Mouse (Mus musculus) gastrocnemius, postnatal 36 days (tissue): Measurements from ENCODE around the gene Rapgef3. TPM values are rescaled to one million over a fixed set of nuclear protein-coding genes. Genes with fewer than 3 reads are reported as not detected.

Source experiments
- DNase-seq, 2 experiments: peaks; one replicate each; pipeline ENCODE4 v3.0.0; 2022
- intact Hi-C: fragments of 180-260 bp; cut with DNase I; formaldehyde crosslinking; loops from one replicate; pipeline ENCODE4 v1.15.1; 2025
- total RNA-seq, 2 experiments: library from RNA; stranded (reverse); gene quantifications; 2 replicates each; pipeline ENCODE4 v1.2.3; 2021

The Rapgef3 gene
- total RNA-seq, 2 experiments from 2014 or later = 5.1 to 7.7 TPM

DNA sequence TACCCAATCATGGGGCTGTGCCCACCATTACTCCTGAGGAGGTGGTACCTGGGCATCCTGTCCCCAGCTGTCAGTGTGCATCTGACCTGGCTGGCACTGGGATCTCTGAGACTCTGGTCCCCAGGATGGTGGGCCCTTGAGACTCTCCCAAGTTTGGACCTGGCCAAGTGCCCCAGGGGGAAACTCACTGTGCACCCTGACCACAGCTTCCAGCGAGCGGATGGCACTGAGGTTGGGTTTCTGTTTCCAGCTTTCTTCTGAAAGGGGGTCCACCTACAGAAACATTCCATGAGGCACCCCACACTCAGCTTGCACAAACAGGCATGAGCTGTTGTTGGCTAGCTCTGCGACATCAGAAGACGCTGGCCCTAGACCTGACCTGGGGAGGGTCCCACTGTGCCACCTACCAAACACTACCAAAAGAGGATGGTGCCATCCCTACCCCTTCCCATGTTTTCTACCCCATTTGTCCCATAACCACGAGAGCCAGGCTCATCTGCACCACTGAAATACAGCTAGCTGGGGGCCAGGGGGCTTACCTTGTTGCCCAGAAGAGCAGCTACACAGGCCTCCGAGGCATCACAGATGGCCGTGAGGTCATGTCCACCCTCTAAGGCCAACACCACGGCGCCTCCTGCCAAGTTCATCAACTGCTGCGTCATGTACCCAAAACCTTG, 27.9 kb upstream of the Rapgef3 start:
- intact Hi-C loops = no loop called here
- DNase-seq = no peak

DNA sequence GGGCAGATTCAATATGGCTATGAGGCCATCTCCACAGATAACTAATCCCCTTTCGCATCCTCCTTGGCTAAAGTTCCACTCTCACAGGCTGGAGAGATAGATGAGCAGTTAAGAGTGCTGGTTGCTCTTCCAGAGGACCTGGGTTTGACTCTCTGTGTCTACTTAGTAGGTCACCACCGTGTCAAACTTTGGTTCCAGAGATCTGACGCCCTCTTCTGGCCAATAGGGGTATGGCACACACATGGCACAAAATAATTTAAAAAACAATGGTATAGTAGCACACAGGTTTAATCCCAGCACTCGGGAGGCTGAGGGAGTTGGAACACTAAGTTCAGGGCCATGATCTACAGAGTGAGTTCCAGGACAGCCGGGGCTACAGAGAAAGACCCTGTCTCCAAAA, 26.5 kb upstream of the Rapgef3 start:
- intact Hi-C loops = no loop called here

DNA sequence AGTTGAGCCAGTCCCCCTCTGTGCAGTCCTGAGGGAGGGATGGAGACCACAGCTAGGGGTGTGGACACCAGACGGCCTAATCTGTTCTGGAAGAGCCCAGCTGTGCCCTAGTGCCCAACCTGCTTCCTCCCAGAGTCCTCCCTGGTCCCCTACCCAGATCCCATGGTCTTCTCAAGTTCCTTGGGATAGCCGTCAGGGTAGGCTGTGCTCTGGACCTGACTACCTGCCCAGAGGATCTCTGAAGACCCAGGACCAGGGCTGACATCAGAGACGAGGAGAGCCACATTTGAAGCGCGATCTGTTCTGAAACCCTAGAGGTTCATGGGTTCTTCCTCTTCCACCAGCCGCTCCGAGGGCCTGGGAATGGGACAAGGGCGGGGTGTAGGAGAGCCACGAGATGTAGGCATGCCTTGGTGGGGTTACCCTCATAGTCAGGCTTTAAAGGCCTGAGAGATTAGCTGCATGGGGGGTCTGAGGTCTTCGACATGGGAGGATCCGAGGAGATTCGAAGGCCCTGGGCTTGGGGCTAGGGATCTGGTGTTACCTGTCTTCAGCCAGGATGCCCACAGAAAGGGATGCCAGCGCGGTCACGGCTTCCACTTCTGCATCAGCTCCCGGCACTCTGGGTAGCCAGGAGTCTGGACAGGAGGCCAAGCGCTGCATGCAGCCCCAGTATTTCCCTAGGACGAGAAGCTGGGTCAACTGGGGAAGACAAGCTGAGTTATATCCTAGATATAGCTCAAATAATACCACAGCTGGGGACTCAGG, 25.8 kb upstream of the Rapgef3 start:
- DNase-seq = no peak
- intact Hi-C loops = no loop called here

More for the DNA sequence above, 26.5 kb upstream of the Rapgef3 start:
- no peak for DNase-seq

DNA sequence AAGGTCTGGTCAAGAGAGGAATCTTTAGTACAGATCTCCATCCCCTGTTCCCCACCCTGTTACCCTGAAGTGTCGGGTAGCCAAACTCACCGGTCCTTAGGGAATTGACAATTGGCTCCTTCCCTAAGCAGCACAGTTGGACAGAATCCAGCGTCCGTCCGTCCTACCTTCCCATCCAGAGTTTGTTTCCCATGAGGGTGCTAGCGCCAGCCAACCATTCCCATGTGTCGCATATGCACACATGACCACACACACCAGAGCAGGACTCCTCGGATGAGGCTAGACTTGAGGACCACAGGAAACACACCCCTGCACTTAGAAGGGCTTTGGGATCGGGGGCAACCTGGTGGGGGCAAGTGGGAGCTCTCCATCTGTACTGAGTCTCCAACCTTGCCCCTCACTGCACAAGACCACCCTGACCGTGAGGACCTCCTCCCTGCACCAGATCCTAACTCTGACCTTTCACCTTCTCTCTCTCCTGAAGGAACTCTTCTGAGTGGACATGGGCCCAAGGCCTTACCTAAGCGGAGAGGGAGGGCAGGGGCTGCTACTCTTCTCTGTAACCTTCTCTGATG, 23.4 kb upstream of the Rapgef3 start:
- DNase-seq = no peak
- intact Hi-C loops = no loop called here

DNA sequence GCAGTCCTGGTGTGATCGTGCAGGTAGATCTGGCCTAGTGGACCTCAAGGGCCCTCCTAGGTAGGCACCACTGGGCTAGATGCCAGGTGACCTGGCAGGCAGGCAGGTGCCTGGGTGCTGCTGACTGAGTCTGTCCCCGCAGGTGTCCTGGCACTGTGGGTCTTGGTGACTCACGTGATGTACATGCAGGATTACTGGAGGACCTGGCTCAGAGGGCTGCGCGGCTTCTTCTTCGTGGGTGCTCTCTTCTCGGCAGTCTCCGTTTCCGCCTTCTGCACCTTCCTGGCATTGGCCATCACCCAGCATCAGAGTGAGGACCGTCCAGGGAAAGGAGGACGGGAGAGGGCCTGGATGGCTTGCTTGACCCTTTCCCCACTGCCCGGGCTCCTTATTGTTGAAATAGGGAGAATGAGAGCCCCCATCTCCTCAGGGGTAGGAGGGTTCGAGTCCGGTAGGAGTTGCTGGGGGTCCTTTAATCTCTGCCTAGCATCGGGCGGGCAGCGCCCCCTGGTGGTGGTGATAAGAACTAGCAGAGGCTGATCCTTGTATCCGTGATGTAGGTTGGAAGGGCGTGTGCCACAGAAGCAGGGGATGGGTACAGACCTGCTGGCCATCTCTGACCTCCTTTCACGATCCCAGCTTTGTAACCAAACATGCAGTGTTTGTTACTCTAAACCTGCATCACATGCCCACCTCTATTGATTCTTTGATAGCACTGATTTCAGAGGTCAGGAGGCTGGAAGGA, 22.2 kb upstream of the Rapgef3 start:
- intact Hi-C loops = no loop called here
- no peak for DNase-seq

DNA sequence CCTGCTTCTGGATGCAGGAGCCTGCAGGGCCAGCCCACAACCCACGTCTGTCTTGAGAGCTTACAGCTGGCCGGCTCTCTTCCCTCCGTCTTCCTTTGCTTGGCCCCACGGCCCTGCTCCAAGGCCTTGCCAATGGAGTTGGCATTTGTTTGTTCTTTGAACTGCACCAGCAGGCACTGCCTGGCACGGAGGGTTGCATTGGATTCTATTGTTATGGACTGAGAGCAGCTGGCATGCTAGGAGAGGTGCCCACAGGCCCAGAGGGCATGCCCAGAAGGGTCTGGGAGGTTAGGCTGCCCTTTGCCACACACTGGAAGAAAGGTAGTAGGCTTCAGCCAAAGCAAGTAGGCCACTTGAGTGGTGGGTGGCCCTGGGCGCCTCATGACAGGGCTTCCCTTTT, 21.0 kb upstream of the Rapgef3 start:
- intact Hi-C loops = no loop called here
- no peak for DNase-seq

DNA sequence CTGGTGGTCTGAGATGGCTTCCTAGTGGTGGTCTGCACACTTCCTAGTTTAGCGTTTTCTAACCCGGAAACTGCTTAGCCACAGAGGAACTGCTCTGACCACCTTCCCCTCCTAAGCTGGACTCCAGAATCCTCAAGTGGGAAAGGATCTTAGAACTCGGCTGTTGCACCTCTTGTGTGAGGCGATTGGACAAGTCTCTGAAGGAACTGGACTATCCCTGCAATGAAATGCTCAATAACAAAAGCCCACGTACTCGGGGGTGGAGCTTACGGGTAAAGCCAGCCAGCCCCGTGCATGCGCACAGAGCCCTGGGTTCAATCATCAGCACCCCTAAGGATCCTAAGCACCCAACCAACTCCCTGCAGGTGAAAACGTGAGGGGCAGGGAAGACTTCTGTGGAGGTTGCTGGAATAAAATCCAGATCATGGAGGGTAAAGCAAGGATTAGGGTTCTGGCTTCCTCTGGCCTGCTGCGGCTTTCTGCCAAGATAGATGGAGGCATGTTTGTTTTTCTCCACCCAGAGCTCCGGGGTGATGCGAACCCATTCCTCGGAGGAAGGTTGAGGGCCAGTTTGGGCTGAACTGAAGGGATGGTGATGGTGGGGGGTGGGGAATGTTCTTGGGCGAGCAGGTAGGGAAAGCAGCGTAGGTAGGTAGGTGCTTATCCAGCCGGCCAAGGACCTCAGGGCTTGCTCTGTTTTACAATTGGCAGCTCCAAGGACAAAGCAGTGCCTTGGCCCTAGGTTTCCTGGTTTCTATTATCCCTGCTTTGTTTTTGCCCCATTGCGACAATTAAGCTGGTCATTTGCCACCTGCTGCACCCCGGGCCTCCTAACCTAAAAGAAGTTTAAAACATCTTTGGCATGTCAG, 20.3 kb upstream of the Rapgef3 start:
- no peak for DNase-seq

DNA sequence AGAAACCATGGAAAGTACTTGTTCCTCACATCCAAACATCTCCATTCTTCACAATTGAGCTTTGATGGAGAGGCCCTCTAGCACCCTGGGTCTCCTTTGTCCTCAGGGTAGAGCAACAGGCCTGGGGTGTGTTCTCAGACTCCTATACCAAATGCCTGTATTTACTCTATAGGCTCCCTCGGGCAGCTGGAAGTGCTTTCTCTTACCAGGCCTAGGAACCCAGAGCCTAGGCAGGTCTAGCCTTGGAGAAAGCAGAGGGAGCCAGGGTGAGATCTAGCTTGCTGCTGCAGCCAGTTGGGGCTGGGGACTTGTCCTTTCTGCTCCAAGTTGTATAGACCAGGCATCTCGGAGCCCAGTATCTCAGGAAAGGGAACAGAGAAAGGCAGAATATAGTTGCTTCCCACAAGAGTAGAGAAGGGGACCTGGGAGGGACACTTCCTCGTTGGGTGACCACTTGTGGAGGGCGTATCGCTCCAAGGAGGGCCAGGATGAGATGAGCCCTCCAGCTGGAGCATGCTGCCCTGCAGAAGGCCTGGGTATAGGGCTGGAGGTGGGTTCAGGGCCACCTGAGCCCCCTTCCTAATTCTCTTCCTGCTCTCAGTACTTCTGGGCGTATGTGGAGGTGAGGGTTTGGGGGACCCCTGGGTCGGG, 19.5 kb upstream of the Rapgef3 start:
- no peak for DNase-seq
- intact Hi-C loops = no loop called here

More for the DNA sequence above, 20.3 kb upstream of the Rapgef3 start:
- intact Hi-C loops = no loop called here

DNA sequence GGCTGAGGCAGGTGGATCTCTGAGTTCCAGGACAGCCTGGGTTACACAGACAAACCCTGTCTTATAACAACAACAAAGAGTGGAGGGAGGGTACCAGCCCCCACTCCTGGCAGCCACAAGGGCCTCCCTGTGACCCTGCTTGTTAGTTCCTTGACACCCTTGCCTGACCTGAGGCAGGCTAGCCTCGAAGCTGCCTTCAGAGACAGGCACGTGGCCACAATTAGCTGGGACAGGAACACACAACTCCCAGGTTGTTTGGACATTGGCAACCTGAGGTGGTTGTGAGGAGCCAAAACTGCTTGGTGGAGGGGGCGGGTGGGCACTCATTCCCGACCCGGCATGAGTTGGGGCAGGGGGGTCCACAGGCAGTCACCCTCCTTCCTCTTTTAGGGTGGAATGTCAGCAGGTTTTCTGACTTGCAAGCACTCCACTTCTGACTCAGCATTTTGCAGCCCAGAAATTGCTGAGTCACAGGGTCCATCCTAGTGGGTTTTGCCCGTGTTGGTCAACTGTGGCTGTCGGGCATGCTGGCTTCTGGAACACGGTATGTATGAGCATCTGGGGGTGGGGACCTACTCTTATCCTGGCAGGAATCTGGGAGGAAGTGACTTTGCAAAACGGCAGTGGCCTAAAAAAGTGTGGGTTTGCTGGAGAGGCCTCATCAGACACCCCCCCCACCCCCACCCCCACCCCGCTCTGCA, 18.8 kb upstream of the Rapgef3 start:
- DNase-seq = no peak
- intact Hi-C loops = no loop called here

DNA sequence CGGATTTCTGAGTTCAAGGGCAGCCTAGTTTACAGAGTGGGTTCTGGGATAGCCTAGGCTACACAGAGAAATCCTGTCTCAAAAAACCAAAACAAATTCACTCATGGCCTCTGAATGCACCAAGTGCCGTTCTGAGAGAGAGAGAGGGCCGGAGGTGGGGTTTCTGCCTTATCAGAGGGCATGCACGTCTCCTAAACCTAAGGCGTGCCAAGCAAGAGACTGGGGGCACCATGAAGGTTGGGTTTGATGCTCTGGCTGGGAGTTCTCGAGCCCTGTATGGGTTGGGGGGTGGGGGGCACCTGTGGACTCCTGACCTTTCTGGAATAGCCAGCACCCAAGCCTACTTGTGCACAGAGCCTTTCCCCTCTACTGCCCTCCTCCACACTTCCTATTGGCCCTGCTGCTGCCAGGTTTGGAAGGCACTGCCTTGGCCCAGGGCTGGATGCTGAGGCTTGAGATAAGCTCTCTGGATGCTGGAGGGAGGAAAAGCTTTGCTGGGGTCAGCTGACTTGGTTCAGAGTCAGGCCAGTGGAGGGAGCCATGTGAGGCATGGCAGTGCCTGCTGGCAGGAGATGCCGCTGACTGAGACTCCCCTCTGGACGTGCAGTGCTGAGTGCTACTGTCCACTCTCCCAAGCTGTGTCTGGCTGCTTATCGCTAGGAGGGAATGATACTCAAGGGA, 18.1 kb upstream of the Rapgef3 start:
- intact Hi-C loops = no loop called here
- no peak for DNase-seq

DNA sequence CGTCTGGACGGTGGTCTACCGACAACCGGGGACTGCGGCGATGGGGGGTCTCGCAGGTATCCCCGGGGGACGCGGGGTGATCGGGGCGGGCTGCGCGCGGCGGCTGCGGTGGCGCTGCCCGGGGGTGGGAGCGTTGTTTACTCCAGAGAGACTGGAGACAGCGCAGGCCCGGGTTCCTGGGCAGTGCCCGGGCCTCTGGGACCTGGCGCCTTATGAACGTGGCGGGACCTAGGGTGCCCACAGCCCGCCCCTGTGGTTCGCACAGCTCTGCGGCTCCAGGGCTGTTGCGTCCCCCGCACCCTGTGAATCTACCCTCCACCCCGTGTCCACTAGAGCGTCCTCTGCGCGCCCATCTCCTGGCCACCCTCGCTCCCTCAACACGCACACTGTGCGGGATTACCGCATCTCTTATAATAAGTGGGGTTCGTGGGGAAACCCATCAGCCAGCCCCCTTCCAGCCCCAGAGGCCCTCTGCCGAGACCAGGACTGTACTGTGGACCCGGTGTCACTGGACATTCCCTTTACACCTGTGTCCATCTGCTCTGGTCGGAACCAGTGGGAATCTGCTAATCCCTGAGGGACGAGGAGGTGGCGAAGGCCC, 16.9 kb upstream of the Rapgef3 start:
- intact Hi-C loops = no loop called here
- DNase-seq = no peak

DNA sequence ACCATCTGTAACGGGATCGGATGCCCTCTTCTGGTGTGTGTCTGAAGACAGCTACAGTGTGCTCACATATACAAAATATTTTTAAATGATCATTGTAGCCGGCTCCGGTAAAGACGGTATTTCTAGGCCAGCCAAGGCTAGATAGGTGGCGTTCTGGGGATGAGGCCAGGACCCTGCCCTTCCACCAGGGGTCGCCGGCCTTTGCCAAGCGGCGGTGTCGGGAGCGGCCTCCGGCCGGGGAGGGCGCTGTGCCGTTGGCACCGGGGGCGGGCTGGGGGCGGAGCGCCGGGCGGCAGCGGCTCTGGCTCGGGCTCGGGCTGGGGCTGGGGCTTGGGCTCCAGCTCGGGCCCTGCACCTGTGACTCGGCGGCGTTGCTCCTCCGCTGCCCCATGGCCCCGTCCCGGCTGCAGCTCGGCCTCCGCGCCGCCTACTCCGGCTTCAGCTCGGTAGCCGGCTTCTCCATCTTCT, 16.4 kb upstream of the Rapgef3 start:
- peak; percentile 80 to 89 for DNase-seq
- intact Hi-C loops = no loop called here

DNA sequence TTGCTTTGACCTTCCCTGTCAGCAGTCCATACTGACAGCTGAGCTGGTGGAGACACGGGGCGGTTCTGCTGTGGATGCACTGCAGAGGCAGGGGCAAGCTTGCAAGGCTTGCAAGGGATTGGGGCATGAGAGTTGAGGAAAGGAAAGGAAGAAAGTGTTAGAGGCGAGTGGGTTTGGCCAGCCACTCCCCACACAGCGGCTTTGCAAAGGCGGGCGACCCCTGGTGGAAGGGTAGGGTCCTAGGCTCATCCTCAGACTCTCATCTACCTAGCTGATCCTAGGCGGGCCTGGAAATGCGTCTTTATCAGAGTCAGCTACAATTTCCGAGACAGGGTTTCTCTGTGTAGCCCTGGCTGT, 15.0 kb upstream of the Rapgef3 start:
- peak; percentile 72 to 75 for DNase-seq
- intact Hi-C loops = loop anchor here (1.0 kb wide), 1 partner anchor 68 kb away; no protein-coding TSS in a partner anchor

DNA sequence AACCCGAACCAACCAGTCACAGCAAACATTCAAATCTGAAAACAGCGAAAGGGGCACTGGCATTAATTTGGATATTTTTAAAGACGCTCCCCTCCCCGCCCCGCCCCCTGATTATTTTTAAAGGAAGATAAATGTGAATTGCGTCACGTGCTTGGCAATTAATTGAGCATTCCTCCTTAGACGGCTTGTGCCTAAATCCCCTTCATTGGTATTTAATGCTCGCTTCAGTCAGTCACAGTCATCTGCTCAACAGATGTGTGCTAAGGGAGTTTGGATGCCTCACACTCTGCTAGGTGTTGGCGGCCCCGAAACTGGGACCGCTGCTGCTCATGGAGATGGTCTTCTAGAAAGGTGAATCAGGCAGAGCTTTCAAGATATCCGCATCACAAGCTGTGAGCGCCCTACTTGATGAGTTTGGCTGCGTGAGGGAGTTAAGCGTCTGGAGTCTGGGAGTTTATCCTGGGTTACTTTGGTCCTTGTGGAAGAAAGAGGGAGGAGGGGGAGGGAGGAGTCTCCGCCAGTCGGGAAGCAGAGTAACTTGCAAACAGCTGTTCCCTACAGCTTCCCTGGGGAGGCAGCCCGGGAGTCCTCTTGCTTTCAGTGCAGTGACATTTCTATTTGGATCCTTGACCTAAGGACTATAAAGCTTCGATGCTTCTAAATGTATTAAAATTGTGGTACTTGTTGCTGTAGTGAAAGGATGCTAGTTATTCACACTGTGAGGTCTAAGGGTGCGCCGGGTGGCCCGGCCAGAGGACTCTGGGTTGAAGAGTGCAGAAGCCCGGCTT, 14.4 kb upstream of the Rapgef3 start:
- intact Hi-C loops = no loop called here
- DNase-seq = no peak

DNA sequence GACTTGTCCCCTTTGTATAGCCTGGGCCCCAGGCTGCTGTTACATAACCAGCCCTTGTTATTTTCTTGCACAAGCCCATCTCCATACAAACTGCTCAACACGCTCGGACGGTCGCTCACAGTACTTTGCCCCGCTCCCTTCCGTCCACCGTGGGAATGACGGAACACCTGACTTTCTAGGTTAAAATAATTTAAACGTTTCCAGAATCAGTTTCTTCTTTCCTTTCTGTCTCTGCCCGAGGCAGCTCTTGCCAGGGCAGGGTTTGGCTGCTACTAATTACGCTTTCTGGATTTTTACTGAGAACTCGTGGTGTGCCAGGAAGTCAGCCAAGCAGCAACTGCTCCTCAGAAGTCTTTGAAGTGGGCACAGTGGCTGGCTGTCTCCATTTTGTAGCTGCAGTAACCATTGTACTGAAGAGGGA, 12.8 kb upstream of the Rapgef3 start:
- intact Hi-C loops = no loop called here
- DNase-seq = no peak

DNA sequence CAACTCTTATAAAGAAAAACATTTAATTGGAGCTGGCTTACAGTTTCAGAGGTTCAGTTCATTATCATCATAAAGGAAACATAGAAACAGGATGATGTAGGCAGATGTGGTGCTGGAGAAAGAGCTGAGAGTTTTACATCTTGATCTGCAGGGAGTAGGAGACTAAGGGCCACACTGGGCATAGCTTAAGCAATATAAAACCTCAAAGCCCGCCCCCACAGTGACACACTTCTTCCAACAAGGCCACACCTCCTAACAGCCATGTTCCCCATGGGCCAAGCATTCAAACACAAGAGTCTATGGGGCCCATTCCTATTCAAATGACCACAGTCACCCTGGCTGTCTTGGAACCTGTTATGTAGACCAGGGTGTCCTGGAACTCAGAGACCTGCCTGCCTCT, 11.8 kb upstream of the Rapgef3 start:
- intact Hi-C loops = no loop called here
- no peak for DNase-seq
